Mouse (Mus musculus) cerebellum, adult 2 months (tissue): ENCODE results near the gene Myocd.

Experiments
- CTCF ChIP-seq: fragments of 200-500 bp; IDR thresholded peaks from 2 replicates; pipeline ENCODE4 v1.5.1; 2011; ENCODE audit warnings: low read depth, mild to moderate bottlenecking, control low read depth, low read length, moderate library complexity, borderline replicate concordance; ENCODE audit not compliant: insufficient read depth
- POLR2A ChIP-seq: fragments of 200-500 bp; IDR thresholded peaks from 2 replicates; pipeline ENCODE4 v1.6.1; 2011; ENCODE audit warnings: low read length, control low read depth, borderline replicate concordance; ENCODE audit not compliant: insufficient read depth

GRCm38 (mm10) chr11:65236907-65237306 is 32.9 kb downstream of the Myocd start:
- no peak for TF ChIP-seq CTCF
- no peak for TF ChIP-seq POLR2A
